In the genomic region with DNA sequence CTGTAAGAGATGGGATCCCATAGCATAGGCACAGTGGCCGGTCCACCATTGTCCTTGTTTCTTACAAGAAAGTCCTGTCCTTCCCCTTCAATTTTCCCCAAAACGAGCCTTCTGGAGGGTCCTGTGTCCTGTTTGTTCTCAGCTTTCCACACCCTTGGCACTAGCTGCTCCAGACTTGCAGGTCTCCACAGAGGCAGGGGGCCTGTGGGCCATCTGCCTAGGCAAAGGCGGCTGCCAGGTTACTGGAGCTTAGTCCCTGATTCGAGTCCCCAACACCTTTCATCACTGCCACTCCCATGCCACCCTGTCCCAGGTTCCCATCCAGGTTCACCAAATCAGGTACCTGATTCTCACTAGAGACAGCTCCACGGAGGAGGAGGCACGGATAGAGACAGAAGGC, we compare ENCODE assay signal across 26 mouse cellular contexts. TPM values are rescaled to one million over a fixed set of nuclear protein-coding genes. Genes with fewer than 3 reads are reported as not detected.
A peak's percentile ranks its signal among the peaks of the same experiment; 100 is the strongest.
DNase-seq lines count a peak whose midpoint lies in the region; ATAC-seq and TF ChIP-seq lines count a peak whose summit lies in the region.
"Had no signal": no experiment of that assay in that cellular context is flagged by ENCODE, and none has a peak within 500 bp of the region (broad histone marks: within the 10 kb centered on the region; RNA-seq: fewer than 3 reads in every experiment).

No protein-coding gene starts in this region.

- intact Hi-C loops in left cerebral cortex, adult 2 months (cut with DNase I) = no loop called here

- no peak overlapping the region for H3K4me3 ChIP-seq in left cerebral cortex, adult 2 months
- H3K4me3 ChIP-seq: embryonic facial prominence, embryonic 12.5 days; embryonic facial prominence, embryonic 15.5 days; gastrocnemius, adult 2 months; heart, embryonic 15.5 days had no signal

- ATAC-seq in cerebellum, adult (ENCODE audit: insufficient number of reproducible peaks, low FRiP score, low TSS enrichment) = no peak
- 0 out of 2 replicates have a peak, but pooled peaks have one; percentile 24 for ATAC-seq in monocyte, adult 5-6 weeks (replicated peaks; ENCODE audit: insufficient number of reproducible peaks, low FRiP score, low TSS enrichment, poor library complexity, severe bottlenecking)
- ATAC-seq: CD4-positive, CD25-positive, alpha-beta regulatory T cell, adult 4 months; forebrain, embryonic 14.5 days; forebrain, postnatal 0 days; hindbrain, postnatal 0 days; inflammation-experienced regulatory T-cells, adult 6 months; intestine, embryonic 16.5 days had no signal

- DNase-seq in cerebellum, adult 18-20 months = peak; percentile 50 to 53
- DNase-seq in cerebellum, adult 9-10 months = peak; percentile 61
- DNase-seq in cerebellum, postnatal 14 days = peak; percentile 75 to 81
- DNase-seq in layer of hippocampus, adult 9-10 months (ENCODE audit: low spot score) = no peak
- DNase-seq in left cerebral cortex, adult 2 months (ENCODE audit: extremely low spot score in 1 of 2, low spot score in 2 of 2) = no peak
- DNase-seq in left cerebral cortex, adult 11 months (ENCODE audit: low spot score) = no peak
- DNase-seq: adrenal gland, adult 2 months; adrenal gland, postnatal 14 days; forebrain, postnatal 0 days; gastrocnemius, adult 2 months; gastrocnemius, postnatal 14 days; heart, adult 11 months; heart, postnatal 10 days; heart, postnatal 4 days; kidney, adult 18-20 months had no signal

- no peak for TF ChIP-seq CTCF in left cerebral cortex, adult 2 months (IDR thresholded peaks at IDR 0.05)

- no peak overlapping the region for H3K27ac ChIP-seq in left cerebral cortex, adult 2 months
- H3K27ac ChIP-seq: embryonic facial prominence, embryonic 12.5 days; embryonic facial prominence, embryonic 15.5 days; gastrocnemius, adult 2 months; heart, embryonic 15.5 days; hindbrain, embryonic 14.5 days; hindbrain, postnatal 0 days had no signal

RNA-seq across cellular contexts. Expression of a gene that starts 9.1 kb away (rescaled TPM):
- 1.2 to 1.6 TPM (median 1.3 TPM) in 3 replicates for total RNA-seq in monocyte, adult 5-6 weeks (2017)
- total RNA-seq in left cerebral cortex, adult 2 months (2021) = 10 to 100 TPM; 29.0 to 29.3 TPM

RNA-seq across cellular contexts. Expression of a gene that starts 18.1 kb away (rescaled TPM):
- 170 to 205 TPM (median 172 TPM) in 3 replicates for total RNA-seq in monocyte, adult 5-6 weeks (2017)
- total RNA-seq in left cerebral cortex, adult 2 months (2021) = 10 to 100 TPM; 83.9 to 90.7 TPM

RNA-seq across cellular contexts. Expression of a gene that starts 40.5 kb away (rescaled TPM):
- 37.0 to 89.6 TPM (median 41.2 TPM) in 3 replicates for total RNA-seq in monocyte, adult 5-6 weeks (2017)
- total RNA-seq in left cerebral cortex, adult 2 months (2021) = 100 to 1,000 TPM; 140 to 151 TPM

Comparison
In these comparisons a context has a peak if more than half of its experiments do, and no peak if none do; other contexts are left out.
1. DNase-seq: peak in cerebellum, adult 18-20 months (2 of 2), cerebellum, adult 9-10 months (single experiment) and cerebellum, postnatal 14 days (2 of 2); none in layer of hippocampus, adult 9-10 months (single experiment), left cerebral cortex, adult 2 months (0 of 2) and left cerebral cortex, adult 11 months (single experiment).
2. RNA of a gene that starts 9.1 kb away (total RNA-seq): 29.0 to 29.3 TPM in left cerebral cortex, adult 2 months; 1.2 to 1.6 TPM in monocyte, adult 5-6 weeks; every median in the first group is over 10 times any median in the second.